Comparison of ENCODE assay signal across 8 mouse cellular contexts in genomic region chr4:43578376-43579204, GRCm38 (mm10). TPM values are rescaled to one million over a fixed set of nuclear protein-coding genes. Genes with fewer than 3 reads are reported as not detected.
DNase-seq lines count a peak whose midpoint lies in the region; ATAC-seq and TF ChIP-seq lines count a peak whose summit lies in the region.

Rgp1 (plus strand) TSS chr4:43578715.
Gba2 (minus strand) TSS chr4:43578873.

- peak within 1 kb of the TSS; percentile 93 for H3K4me2 ChIP-seq in intestine, postnatal 0 days (replicated peaks; ENCODE audit: low read depth)

- peaks cover 35% of the 10 kb centered on the region for H3K36me3 ChIP-seq in intestine, postnatal 0 days (ENCODE audit: control insufficient read depth, insufficient read depth)
- H3K36me3 ChIP-seq in midbrain, embryonic 10.5 days: peaks cover 52% of the 10 kb centered on the region

- H3K4me1 ChIP-seq in intestine, postnatal 0 days (replicated peaks; ENCODE audit: control insufficient read depth, insufficient read depth, low read length): peaks cover 8% of the 10 kb centered on the region; the same call in 1 of the 2 replicates
- H3K4me1 ChIP-seq in midbrain, embryonic 10.5 days: peaks cover 44% of the 10 kb centered on the region

- ATAC-seq in intestine, postnatal 0 days: peak; percentile 95

- peak within 1 kb of the TSS; percentile 80 for H3K9ac ChIP-seq in intestine, postnatal 0 days (ENCODE audit: low read depth, low read length)

- intact Hi-C loops in left cerebral cortex, postnatal 36 days (cut with DNase I): loop anchor here (2.0 kb wide), 1 partner anchor 16 kb away; the partner anchor contains the start of genes Creb3 and Tln1

- peak; percentile 94 for DNase-seq in adrenal gland, postnatal 10 days
- peak; percentile 88 for DNase-seq in embryo, embryonic 9.5 days (ENCODE audit: extremely low spot score)
- no peak for DNase-seq in gonadal fat pad, adult 2 months (ENCODE audit: low read depth)
- DNase-seq in left cerebral cortex, postnatal 36 days (ENCODE audit: low spot score in 2 of 2): peak; percentile 90 to 92
- peak; percentile 88 for DNase-seq in midbrain, embryonic 10.5 days (ENCODE audit: low spot score)
- DNase-seq in right cerebral cortex, postnatal 36 days (ENCODE audit: low spot score in 2 of 2): peak; percentile 81 to 84
- peak; percentile 83 to 84 for DNase-seq in urinary bladder, postnatal 4 days (ENCODE audit: low spot score in 2 of 2)

- H3K27ac ChIP-seq in intestine, postnatal 0 days (ENCODE audit: low read depth, low read length): peak within 1 kb of the TSS; percentile 90
- peak within 1 kb of the TSS; percentile 94 for H3K27ac ChIP-seq in midbrain, embryonic 10.5 days (replicated peaks)

- under 1% methylated on average over 72 of the region's 76 CpGs for WGBS in intestine, postnatal 0 days
- under 1% methylated on average over 76 of the region's 76 CpGs for WGBS in midbrain, embryonic 10.5 days

- no peaks in the 10 kb centered on the region for H3K27me3 ChIP-seq in intestine, postnatal 0 days (replicated peaks; ENCODE audit: control insufficient read depth, insufficient read depth, low read length)
- no peaks in the 10 kb centered on the region for H3K27me3 ChIP-seq in midbrain, embryonic 10.5 days (ENCODE audit: low read depth, poor library complexity, severe bottlenecking)

- peak within 1 kb of the TSS; percentile 81 for H3K4me3 ChIP-seq in intestine, postnatal 0 days (ENCODE audit: low read depth, low read length)
- peak within 1 kb of the TSS; percentile 93 for H3K4me3 ChIP-seq in midbrain, embryonic 10.5 days

- TF ChIP-seq CTCF in intestine, postnatal 0 days (IDR thresholded peaks at IDR 0.05; ENCODE audit: low read depth): peak; percentile 25; the same call in 1 of the 2 replicates

- no peaks in the 10 kb centered on the region for H3K9me3 ChIP-seq in intestine, postnatal 0 days (ENCODE audit: control insufficient read depth)
- no peaks in the 10 kb centered on the region for H3K9me3 ChIP-seq in midbrain, embryonic 10.5 days (replicated peaks)

RNA-seq across cellular contexts. Expression of gene Rgp1, which starts in this region (rescaled TPM):
- total RNA-seq in adrenal gland, postnatal 10 days (2021): 10 to 100 TPM; 41.7 to 54.1 TPM
- polyA plus RNA-seq in gonadal fat pad, adult 2 months (2012; rRNA removed): 59.3 and 74.6 TPM in 2 replicates
- 11.3 and 13.0 TPM in 2 replicates for polyA plus RNA-seq in intestine, postnatal 0 days (2015; fragmentation: Nextera tagmentation; extraction: Ambion mirVana)
- total RNA-seq in left cerebral cortex, postnatal 36 days (2021): 10 to 100 TPM; 42.3 to 55.8 TPM
- 20.7 and 21.0 TPM in 2 replicates for polyA plus RNA-seq in midbrain, embryonic 10.5 days (2016; fragmentation: Nextera tagmentation; extraction: Ambion mirVana)

RNA-seq across cellular contexts. Expression of gene Gba2, which starts in this region (rescaled TPM):
- 10 to 100 TPM; 10.5 to 15.4 TPM for total RNA-seq in adrenal gland, postnatal 10 days (2021)
- polyA plus RNA-seq in gonadal fat pad, adult 2 months (2012; rRNA removed): 17.9 and 23.9 TPM in 2 replicates
- polyA plus RNA-seq in intestine, postnatal 0 days (2015; fragmentation: Nextera tagmentation; extraction: Ambion mirVana): 5.2 and 5.3 TPM in 2 replicates
- total RNA-seq in left cerebral cortex, postnatal 36 days (2021): 10 to 100 TPM; 64.9 to 71.9 TPM
- polyA plus RNA-seq in midbrain, embryonic 10.5 days (2016; fragmentation: Nextera tagmentation; extraction: Ambion mirVana): 26.7 and 31.6 TPM in 2 replicates

Comparison
In these comparisons a context has a peak if more than half of its experiments do, and no peak if none do; other contexts are left out.
1. RNA of gene Gba2 (total RNA-seq): 64.9 to 71.9 TPM in left cerebral cortex, postnatal 36 days; 10.5 to 15.4 TPM in adrenal gland, postnatal 10 days; every median in the first group is over 4 times any median in the second.